Mouse (Mus musculus): ENCODE results near the gene Gm2381.
"Not testable (repeated sequence)": the region's sequence is repeated elsewhere in the genome, so short reads cannot be mapped to it uniquely, and the experiment has no call there.

The Gm2381 gene

GRCm38 (mm10) chr7:42866801-42867458, at the start of gene Gm2381:
Gene Gm2381, minus strand, starts transcription at chr7:42867234.
- DNase-seq (ENCODE audit: low spot score in 2 of 2) = not testable (repeated sequence)

GRCm38 (mm10) chr7:42898067-42898466, 31.0 kb upstream of the Gm2381 start:
- not testable (repeated sequence) for DNase-seq (ENCODE audit: low spot score in 2 of 2)

- DNase-seq (ENCODE audit: low spot score in 2 of 2) = no peak
These were observed 11.1 kb upstream of the Gm2381 start for GRCm38 (mm10) chr7:42878090-42878489.

GRCm38 (mm10) chr7:42838366-42838765, 28.7 kb downstream of the Gm2381 start:
- not testable (repeated sequence) for DNase-seq (ENCODE audit: low spot score in 2 of 2)

GRCm38 (mm10) chr7:42832221-42832620, 34.8 kb downstream of the Gm2381 start:
- no peak for DNase-seq (ENCODE audit: low spot score in 2 of 2)

GRCm38 (mm10) chr7:42793425-42793824, 73.6 kb downstream of the Gm2381 start, which contains the start of gene Vmn2r62:
Gene Vmn2r62, minus strand, starts transcription at chr7:42793525.
- not testable (repeated sequence) for DNase-seq (ENCODE audit: low spot score in 2 of 2)

All from thymus, postnatal 10 days (tissue).